Mouse (Mus musculus): ENCODE data around the gene Ywhaq. TPM values are rescaled to one million over a fixed set of nuclear protein-coding genes. Genes with fewer than 3 reads are reported as not detected.

The Ywhaq gene
- polyA plus RNA-seq, 1 experiment = 101 TPM

DNA sequence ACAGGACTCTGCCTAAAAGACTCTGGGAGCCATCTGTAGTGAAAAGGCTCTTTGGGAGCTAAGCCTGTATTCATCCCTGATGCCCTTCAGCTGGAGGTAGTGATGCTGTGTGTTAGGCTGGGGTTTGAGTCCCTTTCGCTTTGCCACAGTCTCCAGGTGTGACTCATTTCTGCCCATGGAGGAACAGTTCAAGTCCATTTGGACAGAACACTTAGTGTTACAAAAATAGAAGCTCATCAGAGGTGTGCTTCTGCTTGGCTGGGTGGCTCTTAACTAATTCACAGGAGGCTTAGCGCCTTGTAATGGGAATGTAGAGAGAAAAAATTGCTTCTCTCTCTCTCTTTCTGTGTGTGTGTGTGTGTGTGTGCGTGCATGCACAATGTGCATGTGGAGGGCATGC, 26.3 kb upstream of the Ywhaq start:
- H3K4me3 ChIP-seq (ENCODE audit: control insufficient read depth, low read depth, low read length) = no peak overlapping the region
- H3K27me3 ChIP-seq (ENCODE audit: control insufficient read depth, insufficient read depth, low read length) = no peaks in the 10 kb centered on the region
- H3K36me3 ChIP-seq (ENCODE audit: control insufficient read depth, insufficient read depth, low read length) = no peaks in the 10 kb centered on the region
- TF ChIP-seq POLR2A (IDR thresholded peaks at IDR 0.05; ENCODE audit: control insufficient read depth, low read depth, low read length) = no peak
- peaks cover under 1% of the 10 kb centered on the region for H3K4me1 ChIP-seq (ENCODE audit: control insufficient read depth, insufficient read depth, low read length)
- no peak overlapping the region for H3K27ac ChIP-seq (ENCODE audit: control insufficient read depth, insufficient read depth, low read depth, low read length)

DNA sequence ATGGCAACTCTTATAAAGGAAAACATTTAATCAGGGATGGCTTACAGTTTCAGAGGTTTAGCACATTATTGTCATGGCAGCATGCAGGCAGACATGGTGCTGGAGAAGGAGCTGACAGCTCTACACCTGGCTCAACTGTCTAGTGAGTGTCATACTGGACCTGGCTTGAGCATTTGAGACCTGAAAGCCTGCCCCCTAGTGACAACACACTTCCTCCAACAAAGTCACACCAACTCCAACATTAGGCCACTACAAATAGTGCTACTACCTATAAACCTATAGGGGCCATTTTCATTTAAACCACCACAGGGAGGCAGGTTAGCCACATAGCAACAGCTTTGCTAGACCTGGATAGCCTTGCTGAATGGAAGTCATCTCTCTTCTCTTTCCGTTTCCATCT, 24.4 kb upstream of the Ywhaq start:
- no peaks in the 10 kb centered on the region for H3K27me3 ChIP-seq (ENCODE audit: control insufficient read depth, insufficient read depth, low read length)
- no peak overlapping the region for H3K27ac ChIP-seq (ENCODE audit: control insufficient read depth, insufficient read depth, low read depth, low read length)
- peaks cover 2% of the 10 kb centered on the region for H3K4me1 ChIP-seq (ENCODE audit: control insufficient read depth, insufficient read depth, low read length)
- TF ChIP-seq CTCF (IDR thresholded peaks at IDR 0.05; ENCODE audit: control insufficient read depth, insufficient read depth, insufficient replicate concordance, low read depth, low read length) = no peak
- TF ChIP-seq POLR2A (IDR thresholded peaks at IDR 0.05; ENCODE audit: control insufficient read depth, low read depth, low read length) = no peak
- no peak overlapping the region for H3K4me3 ChIP-seq (ENCODE audit: control insufficient read depth, low read depth, low read length)
- no peaks in the 10 kb centered on the region for H3K36me3 ChIP-seq (ENCODE audit: control insufficient read depth, insufficient read depth, low read length)

DNA sequence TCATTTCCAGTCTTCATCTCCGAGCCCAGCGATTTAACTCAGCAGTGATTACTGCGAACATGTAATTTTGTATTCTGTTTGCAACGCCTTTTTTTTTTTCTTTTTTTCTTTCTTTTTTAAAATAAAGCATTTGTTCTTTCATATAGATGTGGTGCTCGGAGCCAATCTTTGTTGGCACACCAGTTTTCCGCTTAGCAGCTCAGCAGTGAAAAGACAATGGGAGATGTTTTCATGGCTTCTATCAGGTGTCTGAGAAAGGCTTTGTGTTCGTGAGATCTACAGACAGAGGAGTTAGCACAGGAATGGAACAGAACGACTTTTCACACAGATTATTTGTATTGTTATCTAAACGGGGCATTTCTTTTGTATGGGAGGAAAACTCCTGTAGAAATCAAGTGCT, 22.0 kb upstream of the Ywhaq start:
- no peak for TF ChIP-seq CTCF (IDR thresholded peaks at IDR 0.05; ENCODE audit: control insufficient read depth, insufficient read depth, insufficient replicate concordance, low read depth, low read length)
- no peak for TF ChIP-seq POLR2A (IDR thresholded peaks at IDR 0.05; ENCODE audit: control insufficient read depth, low read depth, low read length)
- no peak overlapping the region for H3K27ac ChIP-seq (ENCODE audit: control insufficient read depth, insufficient read depth, low read depth, low read length)
- no peak overlapping the region for H3K4me3 ChIP-seq (ENCODE audit: control insufficient read depth, low read depth, low read length)
- H3K36me3 ChIP-seq (ENCODE audit: control insufficient read depth, insufficient read depth, low read length) = no peaks in the 10 kb centered on the region
- H3K27me3 ChIP-seq (ENCODE audit: control insufficient read depth, insufficient read depth, low read length) = no peaks in the 10 kb centered on the region
- H3K4me1 ChIP-seq (ENCODE audit: control insufficient read depth, insufficient read depth, low read length) = peaks cover 2% of the 10 kb centered on the region

DNA sequence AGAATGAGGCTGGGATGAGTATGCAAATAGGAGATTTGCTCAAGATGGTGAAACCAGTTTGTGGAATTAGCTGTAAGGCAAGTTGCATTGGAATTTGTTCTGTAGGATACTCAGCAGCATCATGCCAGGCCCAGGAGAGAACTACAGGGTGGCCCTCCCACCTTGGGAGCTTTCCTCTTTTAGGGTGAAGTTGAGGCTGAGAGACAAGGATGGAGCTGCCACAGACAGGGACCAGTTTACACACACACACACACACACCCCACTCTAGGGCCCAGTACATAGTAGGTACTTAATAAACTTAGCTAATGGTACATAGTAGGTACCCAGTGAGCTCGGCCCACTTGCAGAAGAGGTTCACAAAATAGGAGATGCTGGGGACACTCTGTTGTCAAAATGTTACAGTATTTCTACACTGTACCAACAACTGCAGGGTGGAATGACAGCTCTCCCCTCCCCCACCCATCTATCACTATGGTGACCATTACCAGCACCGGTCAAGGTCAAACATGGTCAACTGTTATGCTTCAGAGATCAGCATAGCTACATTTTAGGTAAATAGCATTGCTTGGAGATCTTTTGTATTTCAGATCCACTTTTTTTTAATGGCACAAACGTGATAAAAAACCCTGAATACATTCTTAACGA, 21.4 kb upstream of the Ywhaq start:
- Histone ChIP-seq H3K27me3 (ENCODE audit: control insufficient read depth, insufficient read depth, low read length) (no peaks in the 10 kb centered on the region), H3K4me1 (ENCODE audit: control insufficient read depth, insufficient read depth, low read length) (peaks cover 2% of the 10 kb centered on the region), H3K4me3 (ENCODE audit: control insufficient read depth, low read depth, low read length) (no peak overlapping the region), H3K27ac (ENCODE audit: control insufficient read depth, insufficient read depth, low read depth, low read length) (peak overlapping the region; percentile 26; the same call in 1 of the 2 replicates), H3K36me3 (ENCODE audit: control insufficient read depth, insufficient read depth, low read length) (no peaks in the 10 kb centered on the region)
- TF ChIP-seq POLR2A (IDR thresholded peaks at IDR 0.05; ENCODE audit: control insufficient read depth, low read depth, low read length) = no peak
- TF ChIP-seq CTCF (IDR thresholded peaks at IDR 0.05; ENCODE audit: control insufficient read depth, insufficient read depth, insufficient replicate concordance, low read depth, low read length) = no peak

DNA sequence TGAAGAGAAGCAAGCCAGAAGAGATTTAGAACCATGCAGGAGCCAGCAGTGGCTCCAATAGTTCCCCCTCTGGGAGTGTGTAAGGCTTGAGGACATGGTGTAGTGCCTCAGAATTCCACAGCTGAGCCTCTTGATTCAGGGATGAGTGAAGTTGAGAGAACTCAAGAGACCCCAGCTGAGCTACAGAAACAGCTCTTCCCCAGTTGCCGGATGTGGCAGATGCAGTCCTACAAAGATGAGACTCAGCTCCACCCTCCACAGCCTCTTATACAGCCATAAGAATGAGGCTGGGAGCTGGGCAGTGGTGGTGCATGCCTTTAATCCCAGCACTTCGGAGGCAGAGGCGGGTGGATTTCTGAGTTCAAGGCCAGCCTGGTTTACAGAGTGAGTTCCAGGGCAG, 20.9 kb upstream of the Ywhaq start:
- Histone ChIP-seq H3K36me3 (ENCODE audit: control insufficient read depth, insufficient read depth, low read length) (no peaks in the 10 kb centered on the region), H3K27ac (ENCODE audit: control insufficient read depth, insufficient read depth, low read depth, low read length) (no peak overlapping the region), H3K4me1 (ENCODE audit: control insufficient read depth, insufficient read depth, low read length) (peaks cover 2% of the 10 kb centered on the region), H3K4me3 (ENCODE audit: control insufficient read depth, low read depth, low read length) (no peak overlapping the region), H3K27me3 (ENCODE audit: control insufficient read depth, insufficient read depth, low read length) (no peaks in the 10 kb centered on the region)
- TF ChIP-seq CTCF (IDR thresholded peaks at IDR 0.05; ENCODE audit: control insufficient read depth, insufficient read depth, insufficient replicate concordance, low read depth, low read length) = no peak
- TF ChIP-seq POLR2A (IDR thresholded peaks at IDR 0.05; ENCODE audit: control insufficient read depth, low read depth, low read length) = no peak

DNA sequence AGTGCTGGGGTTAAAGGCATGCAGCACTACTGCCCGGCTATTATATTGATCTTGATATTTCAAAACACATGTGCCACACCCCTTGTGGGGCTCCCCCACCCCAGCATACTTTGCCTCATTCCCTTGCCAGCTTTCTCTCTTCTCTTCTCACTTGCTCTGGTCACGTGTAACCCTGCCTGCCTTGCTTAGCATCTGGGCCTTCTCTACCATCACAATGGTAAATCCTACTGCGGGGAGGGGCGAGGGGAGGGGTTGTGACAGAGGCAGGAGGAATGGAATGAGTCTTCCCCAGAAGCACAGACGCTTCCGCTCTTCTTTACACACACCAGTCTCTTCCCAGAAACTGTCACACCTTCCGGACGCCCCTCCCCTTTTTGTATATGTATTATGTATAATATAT, 14.5 kb upstream of the Ywhaq start:
- no peaks in the 10 kb centered on the region for H3K27me3 ChIP-seq (ENCODE audit: control insufficient read depth, insufficient read depth, low read length)
- H3K36me3 ChIP-seq (ENCODE audit: control insufficient read depth, insufficient read depth, low read length) = no peaks in the 10 kb centered on the region
- TF ChIP-seq POLR2A (IDR thresholded peaks at IDR 0.05; ENCODE audit: control insufficient read depth, low read depth, low read length) (no peak), CTCF (IDR thresholded peaks at IDR 0.05; ENCODE audit: control insufficient read depth, insufficient read depth, insufficient replicate concordance, low read depth, low read length) (no peak)
- H3K4me3 ChIP-seq (ENCODE audit: control insufficient read depth, low read depth, low read length) = no peak overlapping the region
- H3K4me1 ChIP-seq (ENCODE audit: control insufficient read depth, insufficient read depth, low read length) = no peaks in the 10 kb centered on the region; the same call in 1 of the 2 replicates
- no peak overlapping the region for H3K27ac ChIP-seq (ENCODE audit: control insufficient read depth, insufficient read depth, low read depth, low read length)

DNA sequence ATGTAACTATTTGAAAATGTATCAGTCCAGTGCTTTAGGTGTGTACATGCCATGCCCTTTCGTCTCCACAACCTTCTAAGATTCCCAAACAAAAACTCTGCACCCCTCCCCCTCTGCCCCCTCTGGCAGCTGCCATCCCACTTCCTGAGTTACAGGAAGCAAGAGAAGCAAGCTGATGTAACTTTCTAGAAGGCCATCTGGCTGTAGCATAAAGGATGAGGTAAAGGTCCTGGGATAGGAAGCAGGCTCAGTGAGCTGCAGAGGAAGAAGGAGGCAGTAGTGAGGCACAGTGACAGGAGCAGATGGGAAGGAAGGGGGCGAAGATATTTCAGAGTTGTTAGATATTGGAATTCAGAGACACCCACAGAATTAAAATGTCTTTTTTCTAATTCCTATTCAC, 13.6 kb upstream of the Ywhaq start:
- H3K27ac ChIP-seq (ENCODE audit: control insufficient read depth, insufficient read depth, low read depth, low read length) = no peak overlapping the region

DNA sequence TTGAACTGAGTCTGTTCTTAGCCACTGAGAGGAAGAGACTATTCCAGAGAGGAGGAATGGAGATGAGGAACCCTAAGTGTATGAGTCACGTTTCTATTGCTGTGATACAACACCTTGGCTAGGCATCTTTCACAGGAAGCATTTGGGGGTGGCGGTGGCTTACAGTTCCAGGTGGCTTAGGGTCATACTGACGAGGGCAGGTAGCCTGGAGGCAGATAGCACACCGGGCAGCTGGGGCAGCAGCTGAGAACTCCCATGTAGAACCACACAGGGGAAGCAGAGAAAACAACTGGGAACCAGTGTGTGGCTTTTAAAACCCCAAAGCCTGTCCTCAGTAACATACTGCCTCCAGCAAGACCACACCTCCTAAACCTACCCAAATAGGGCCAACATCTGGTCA, 12.7 kb upstream of the Ywhaq start:
- Histone ChIP-seq H3K4me1 (ENCODE audit: control insufficient read depth, insufficient read depth, low read length) (peaks cover 3% of the 10 kb centered on the region), H3K27me3 (ENCODE audit: control insufficient read depth, insufficient read depth, low read length) (no peaks in the 10 kb centered on the region), H3K36me3 (ENCODE audit: control insufficient read depth, insufficient read depth, low read length) (no peaks in the 10 kb centered on the region), H3K4me3 (ENCODE audit: control insufficient read depth, low read depth, low read length) (no peak overlapping the region), H3K27ac (ENCODE audit: control insufficient read depth, insufficient read depth, low read depth, low read length) (no peak overlapping the region)
- TF ChIP-seq POLR2A (IDR thresholded peaks at IDR 0.05; ENCODE audit: control insufficient read depth, low read depth, low read length) (no peak), CTCF (IDR thresholded peaks at IDR 0.05; ENCODE audit: control insufficient read depth, insufficient read depth, insufficient replicate concordance, low read depth, low read length) (no peak)

More for the DNA sequence above, 13.6 kb upstream of the Ywhaq start:
- H3K4me3 ChIP-seq (ENCODE audit: control insufficient read depth, low read depth, low read length) = no peak overlapping the region
- TF ChIP-seq CTCF (IDR thresholded peaks at IDR 0.05; ENCODE audit: control insufficient read depth, insufficient read depth, insufficient replicate concordance, low read depth, low read length) (no peak), POLR2A (IDR thresholded peaks at IDR 0.05; ENCODE audit: control insufficient read depth, low read depth, low read length) (no peak)
- no peaks in the 10 kb centered on the region for H3K27me3 ChIP-seq (ENCODE audit: control insufficient read depth, insufficient read depth, low read length)
- H3K36me3 ChIP-seq (ENCODE audit: control insufficient read depth, insufficient read depth, low read length) = no peaks in the 10 kb centered on the region
- peaks cover under 1% of the 10 kb centered on the region for H3K4me1 ChIP-seq (ENCODE audit: control insufficient read depth, insufficient read depth, low read length)

Measured in testis, adult 2 months (tissue).